Mouse (Mus musculus): ENCODE data around the gene Tcp11x2. TPM values are rescaled to one million over a fixed set of nuclear protein-coding genes. Genes with fewer than 3 reads are reported as not detected.

Tcp11x2 gene
- not detected in 2 replicates for polyA plus RNA-seq (2012; rRNA removed)

GRCm38 (mm10) chrX:135693633-135694032, at the start of gene Tcp11x2:
TSS of gene Tcp11x2 (minus strand) at chrX:135693790.
- TF ChIP-seq POLR2A (IDR thresholded peaks at IDR 0.05; ENCODE audit: borderline replicate concordance, extremely low read depth, insufficient read depth, insufficient read length, poor library complexity, severe bottlenecking) (no peak), CTCF (IDR thresholded peaks at IDR 0.05; ENCODE audit: borderline replicate concordance, extremely low read depth, insufficient read depth, insufficient read length) (no peak)
- DNase-seq (ENCODE audit: low read depth), result no peak

DNA sequence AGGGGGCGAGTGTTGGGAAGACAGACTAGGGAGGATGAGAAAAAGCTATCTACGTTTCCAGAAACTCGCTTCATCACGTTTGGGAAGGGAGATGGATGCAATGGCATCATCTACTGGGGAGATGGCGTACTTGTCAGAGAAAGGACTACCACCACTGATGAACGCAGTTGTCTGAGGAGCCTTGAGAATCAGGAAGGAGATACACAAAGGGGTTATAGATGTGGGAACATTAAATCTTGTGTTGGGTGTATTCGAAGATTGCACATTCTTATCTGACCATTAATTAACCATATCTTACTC, 49.4 kb upstream of the Tcp11x2 start:
- DNase-seq (ENCODE audit: low read depth), result no peak
- TF ChIP-seq POLR2A (IDR thresholded peaks at IDR 0.05; ENCODE audit: borderline replicate concordance, extremely low read depth, insufficient read depth, insufficient read length, poor library complexity, severe bottlenecking) (no peak), CTCF (IDR thresholded peaks at IDR 0.05; ENCODE audit: borderline replicate concordance, extremely low read depth, insufficient read depth, insufficient read length) (peak; percentile 9; the same call in 1 of the 2 replicates)

GRCm38 (mm10) chrX:135742304-135743055, 48.9 kb upstream of the Tcp11x2 start, which contains the start of the genes Armcx5 and Gprasp1:
TSS of gene Armcx5 (plus strand) at chrX:135742733.
TSS of gene Gprasp1 (plus strand) at chrX:135742733.
- TF ChIP-seq CTCF (IDR thresholded peaks at IDR 0.05; ENCODE audit: borderline replicate concordance, extremely low read depth, insufficient read depth, insufficient read length), result no peak
- TF ChIP-seq POLR2A (IDR thresholded peaks at IDR 0.05; ENCODE audit: borderline replicate concordance, extremely low read depth, insufficient read depth, insufficient read length, poor library complexity, severe bottlenecking), result no peak
- DNase-seq (ENCODE audit: low read depth), result peak; percentile 98

DNA sequence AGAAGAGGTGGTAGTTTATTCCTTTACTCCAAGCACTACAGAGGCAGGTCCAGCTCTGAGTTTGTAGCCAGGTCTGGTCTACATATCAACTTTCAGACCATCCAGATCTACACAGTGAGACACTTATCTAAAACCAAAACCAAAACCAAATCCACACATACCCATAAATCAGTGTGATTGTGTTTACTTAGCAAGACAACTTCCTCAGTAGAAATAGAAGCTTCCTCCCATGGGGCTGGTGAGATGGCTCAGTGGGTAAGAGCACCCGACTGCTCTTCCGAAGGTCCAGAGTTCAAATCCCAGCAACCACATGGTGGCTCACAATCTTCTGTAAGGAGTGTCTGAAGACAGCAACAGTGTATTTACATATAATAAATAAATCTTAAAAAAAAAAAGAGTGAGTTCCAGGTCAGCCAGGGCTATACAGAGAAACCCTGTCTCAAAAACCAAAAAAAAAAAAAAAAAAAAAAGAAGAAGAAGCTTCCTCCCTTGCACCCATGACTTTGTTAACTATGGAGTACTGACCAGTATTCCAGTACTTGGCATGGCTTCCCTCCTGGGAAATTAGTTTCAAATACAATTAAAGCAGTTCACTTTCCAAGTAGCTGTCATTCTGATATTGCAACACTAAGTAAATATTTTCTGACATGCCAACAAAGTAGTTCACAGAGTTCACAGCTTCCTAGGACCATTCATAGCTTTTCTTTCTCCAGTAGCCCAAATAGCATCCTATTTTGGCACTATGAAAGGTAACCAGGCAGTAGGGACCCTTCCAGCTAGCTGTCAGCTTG, 45.3 kb upstream of the Tcp11x2 start:
- TF ChIP-seq POLR2A (IDR thresholded peaks at IDR 0.05; ENCODE audit: borderline replicate concordance, extremely low read depth, insufficient read depth, insufficient read length, poor library complexity, severe bottlenecking) (no peak), CTCF (IDR thresholded peaks at IDR 0.05; ENCODE audit: borderline replicate concordance, extremely low read depth, insufficient read depth, insufficient read length) (no peak)
- DNase-seq (ENCODE audit: low read depth), result no peak

- no peak for DNase-seq (ENCODE audit: low read depth)
- TF ChIP-seq POLR2A (IDR thresholded peaks at IDR 0.05; ENCODE audit: borderline replicate concordance, extremely low read depth, insufficient read depth, insufficient read length, poor library complexity, severe bottlenecking) (no peak), CTCF (IDR thresholded peaks at IDR 0.05; ENCODE audit: borderline replicate concordance, extremely low read depth, insufficient read depth, insufficient read length) (no peak)
These were observed 31.6 kb upstream of the Tcp11x2 start, which contains the start of gene Tmsb15a for GRCm38 (mm10) chrX:135725161-135725560. TSS of gene Tmsb15a (minus strand) at chrX:135725261.

DNA sequence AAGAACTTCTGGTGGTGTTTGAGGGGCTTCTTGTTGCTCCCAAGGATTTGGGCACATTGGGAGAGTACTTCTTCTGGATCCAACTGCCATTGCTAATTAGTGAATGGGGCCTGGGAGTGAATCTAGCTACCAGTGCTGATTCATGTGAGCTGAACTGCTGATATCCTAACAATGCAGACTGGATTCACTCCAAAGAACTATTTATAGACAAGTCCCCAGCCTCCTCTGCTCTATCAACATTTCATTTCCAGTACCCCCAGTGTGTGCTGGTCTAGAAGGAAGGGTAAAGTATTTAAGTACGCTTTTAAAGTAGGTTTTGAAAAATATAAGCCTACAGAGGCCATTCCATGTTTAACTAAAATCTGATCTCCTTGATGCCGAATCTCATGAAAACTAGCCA, 19.3 kb upstream of the Tcp11x2 start:
- DNase-seq (ENCODE audit: low read depth), result no peak
- TF ChIP-seq POLR2A (IDR thresholded peaks at IDR 0.05; ENCODE audit: borderline replicate concordance, extremely low read depth, insufficient read depth, insufficient read length, poor library complexity, severe bottlenecking) (no peak), CTCF (IDR thresholded peaks at IDR 0.05; ENCODE audit: borderline replicate concordance, extremely low read depth, insufficient read depth, insufficient read length) (no peak)

GRCm38 (mm10) chrX:135704349-135704748, 10.8 kb upstream of the Tcp11x2 start:
- TF ChIP-seq POLR2A (IDR thresholded peaks at IDR 0.05; ENCODE audit: borderline replicate concordance, extremely low read depth, insufficient read depth, insufficient read length, poor library complexity, severe bottlenecking), result no peak
- no peak for DNase-seq (ENCODE audit: low read depth)

- TF ChIP-seq CTCF (IDR thresholded peaks at IDR 0.05; ENCODE audit: borderline replicate concordance, extremely low read depth, insufficient read depth, insufficient read length) (no peak), POLR2A (IDR thresholded peaks at IDR 0.05; ENCODE audit: borderline replicate concordance, extremely low read depth, insufficient read depth, insufficient read length, poor library complexity, severe bottlenecking) (no peak)
- no peak for DNase-seq (ENCODE audit: low read depth)
These were observed 9.5 kb upstream of the Tcp11x2 start for GRCm38 (mm10) chrX:135703111-135703510.

GRCm38 (mm10) chrX:135687802-135688201, 5.8 kb downstream of the Tcp11x2 start:
- no peak for DNase-seq (ENCODE audit: low read depth)
- TF ChIP-seq POLR2A (IDR thresholded peaks at IDR 0.05; ENCODE audit: borderline replicate concordance, extremely low read depth, insufficient read depth, insufficient read length, poor library complexity, severe bottlenecking) (no peak), CTCF (IDR thresholded peaks at IDR 0.05; ENCODE audit: borderline replicate concordance, extremely low read depth, insufficient read depth, insufficient read length) (no peak)

- DNase-seq (ENCODE audit: low read depth), result no peak
- TF ChIP-seq POLR2A (IDR thresholded peaks at IDR 0.05; ENCODE audit: borderline replicate concordance, extremely low read depth, insufficient read depth, insufficient read length, poor library complexity, severe bottlenecking) (no peak), CTCF (IDR thresholded peaks at IDR 0.05; ENCODE audit: borderline replicate concordance, extremely low read depth, insufficient read depth, insufficient read length) (no peak)
These were observed 11.7 kb downstream of the Tcp11x2 start for GRCm38 (mm10) chrX:135681858-135682257.

DNA sequence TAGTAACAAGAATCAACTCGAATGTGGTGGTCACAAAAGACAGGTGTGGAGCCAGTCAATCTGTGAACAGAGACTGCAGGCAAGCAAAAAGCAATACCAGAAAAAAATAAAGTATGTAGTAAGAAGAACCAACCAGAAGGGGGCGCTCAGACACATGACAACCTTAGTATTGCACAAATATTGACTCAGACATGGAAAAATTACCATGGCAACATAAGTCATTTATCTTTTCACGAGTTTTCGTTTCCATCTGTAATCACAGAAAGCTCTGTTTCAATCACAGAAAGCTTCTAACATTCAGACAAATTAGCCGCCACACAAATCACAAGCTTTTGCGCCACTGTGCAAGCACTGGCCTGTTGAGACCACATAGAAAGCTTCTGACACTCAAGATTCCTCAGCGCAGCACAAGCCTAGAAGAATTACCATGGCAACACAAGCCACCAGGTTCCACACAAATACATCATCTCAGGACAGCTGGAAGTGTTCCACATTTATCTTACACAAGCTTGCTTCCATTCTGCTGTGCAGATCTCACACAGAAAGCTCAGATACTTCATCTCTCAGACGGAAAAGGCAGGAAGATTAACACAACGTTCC, 41.3 kb downstream of the Tcp11x2 start:
- TF ChIP-seq CTCF (IDR thresholded peaks at IDR 0.05; ENCODE audit: borderline replicate concordance, extremely low read depth, insufficient read depth, insufficient read length) (no peak), POLR2A (IDR thresholded peaks at IDR 0.05; ENCODE audit: borderline replicate concordance, extremely low read depth, insufficient read depth, insufficient read length, poor library complexity, severe bottlenecking) (no peak)
- DNase-seq (ENCODE audit: low read depth), result peak; percentile 70
